Mouse (Mus musculus) 416B (cell line): ENCODE measurements around the gene Msn.

Experiments used
- DNase-seq: peaks from one replicate; pipeline ENCODE4 v3.0.0; 2011; ENCODE audit warnings: low read depth

Msn gene

GRCm38 (mm10) chrX:96144960-96145488, 49.2 kb downstream of the Msn start:
- peak; percentile 74 for DNase-seq

GRCm38 (mm10) chrX:96148217-96148616, 52.4 kb downstream of the Msn start:
- peak; percentile 31 for DNase-seq

- no peak for DNase-seq
Measured at GRCm38 (mm10) chrX:96153362-96153761, 57.5 kb downstream of the Msn start.

GRCm38 (mm10) chrX:96157936-96158335, 62.1 kb downstream of the Msn start:
- peak; percentile 14 for DNase-seq

- peak; percentile 70 for DNase-seq
Measured at GRCm38 (mm10) chrX:96162571-96162970, 66.7 kb downstream of the Msn start.

GRCm38 (mm10) chrX:96171645-96172388, 76.0 kb downstream of the Msn start:
- DNase-seq, result no peak

GRCm38 (mm10) chrX:96178437-96178836, 82.6 kb downstream of the Msn start:
- peak; percentile 66 for DNase-seq

GRCm38 (mm10) chrX:96184100-96184732, 88.4 kb downstream of the Msn start:
- peak; percentile 11 for DNase-seq

- DNase-seq, result peak; percentile 52
Measured at GRCm38 (mm10) chrX:96205143-96205542, 109.3 kb downstream of the Msn start.

GRCm38 (mm10) chrX:96206872-96207271, 111.0 kb downstream of the Msn start:
- no peak for DNase-seq

- DNase-seq, result peak; percentile 88
Measured at GRCm38 (mm10) chrX:96218088-96218487, 122.2 kb downstream of the Msn start.
